Mouse (Mus musculus) lung, postnatal 0 days (tissue): ENCODE data around the gene Fbxo36.

Experiments used
- CTCF ChIP-seq: IDR thresholded peaks from 2 replicates; pipeline ENCODE4 v1.5.1; 2016; ENCODE audit warnings: antibody characterized with exemption, mild to moderate bottlenecking
- EP300 ChIP-seq: IDR thresholded peaks from 2 replicates; pipeline ENCODE4 v1.6.1; 2016; ENCODE audit warnings: antibody characterized with exemption, mild to moderate bottlenecking, control low read depth

- TF ChIP-seq CTCF (no peak), EP300 (no peak)
These were observed 50.9 kb downstream of the Fbxo36 start for GRCm38 (mm10) chr1:84890503-84890902.
